Mouse (Mus musculus): Measurements from ENCODE around the gene 4930452B06Rik.
"Not testable (repeated sequence)": the region's sequence is repeated elsewhere in the genome, so short reads cannot be mapped to it uniquely, and the experiment has no call there.

The 4930452B06Rik gene

GRCm38 (mm10) chr14:8665636-8666411 is at the start of gene 4930452B06Rik:
Gene 4930452B06Rik, minus strand, starts transcription at chr14:8666240.
- in situ Hi-C loops (cut with MboI, MseI): no loop called here

GRCm38 (mm10) chr14:8712674-8713073 is 46.6 kb upstream of the 4930452B06Rik start:
- in situ Hi-C loops (cut with MboI, MseI): no loop called here

- in situ Hi-C loops (cut with MboI, MseI): no loop called here
Observed at GRCm38 (mm10) chr14:8689451-8689850, 23.4 kb upstream of the 4930452B06Rik start.

GRCm38 (mm10) chr14:8688462-8688861 is 22.4 kb upstream of the 4930452B06Rik start:
- in situ Hi-C loops (cut with MboI, MseI): no loop called here

GRCm38 (mm10) chr14:8686185-8686584 is 20.1 kb upstream of the 4930452B06Rik start:
- in situ Hi-C loops (cut with MboI, MseI): no loop called here

GRCm38 (mm10) chr14:8679896-8680295 is 13.9 kb upstream of the 4930452B06Rik start:
- in situ Hi-C loops (cut with MboI, MseI): no loop called here

- in situ Hi-C loops (cut with MboI, MseI): no loop called here
Observed at GRCm38 (mm10) chr14:8660359-8660758, 5.7 kb downstream of the 4930452B06Rik start.

GRCm38 (mm10) chr14:8641650-8642279 is 24.3 kb downstream of the 4930452B06Rik start:
- in situ Hi-C loops (cut with MboI, MseI): no loop called here

GRCm38 (mm10) chr14:8632211-8632610 is 33.8 kb downstream of the 4930452B06Rik start:
- in situ Hi-C loops (cut with MboI, MseI): no loop called here

GRCm38 (mm10) chr14:8628406-8628805 is 37.6 kb downstream of the 4930452B06Rik start:
- in situ Hi-C loops (cut with MboI, MseI): no loop called here

- in situ Hi-C loops (cut with MboI, MseI): no loop called here
Observed at GRCm38 (mm10) chr14:8627481-8627880, 38.6 kb downstream of the 4930452B06Rik start.

GRCm38 (mm10) chr14:8621164-8621563 is 44.9 kb downstream of the 4930452B06Rik start:
- in situ Hi-C loops (cut with MboI, MseI): no loop called here

GRCm38 (mm10) chr14:8620580-8620979 is 45.5 kb downstream of the 4930452B06Rik start:
- in situ Hi-C loops (cut with MboI, MseI): no loop called here

- in situ Hi-C loops (cut with MboI, MseI): no loop called here
Observed at GRCm38 (mm10) chr14:8615636-8616035, 50.4 kb downstream of the 4930452B06Rik start.

GRCm38 (mm10) chr14:8614430-8614829 is 51.6 kb downstream of the 4930452B06Rik start:
- in situ Hi-C loops (cut with MboI, MseI): not testable (repeated sequence)

- in situ Hi-C loops (cut with MboI, MseI): no loop called here
Observed at GRCm38 (mm10) chr14:8612080-8612479, 54.0 kb downstream of the 4930452B06Rik start.

- in situ Hi-C loops (cut with MboI, MseI): no loop called here
Observed at GRCm38 (mm10) chr14:8610108-8610507, 55.9 kb downstream of the 4930452B06Rik start.

- in situ Hi-C loops (cut with MboI, MseI): no loop called here
Observed at GRCm38 (mm10) chr14:8608559-8609171, 57.4 kb downstream of the 4930452B06Rik start.

- in situ Hi-C loops (cut with MboI, MseI): no loop called here
Observed at GRCm38 (mm10) chr14:8604898-8605297, 61.1 kb downstream of the 4930452B06Rik start.

GRCm38 (mm10) chr14:8585031-8585430 is 81.0 kb downstream of the 4930452B06Rik start:
- in situ Hi-C loops (cut with MboI, MseI): loop anchor here (5.0 kb wide), 1 partner anchor 107 kb away; no protein-coding TSS in a partner anchor

GRCm38 (mm10) chr14:8551006-8551405 is 115.0 kb downstream of the 4930452B06Rik start:
- in situ Hi-C loops (cut with MboI, MseI): not testable (repeated sequence)

GRCm38 (mm10) chr14:8549108-8549507 is 116.9 kb downstream of the 4930452B06Rik start:
- in situ Hi-C loops (cut with MboI, MseI): no loop called here

Data from T-helper 2 cell (primary cell).